Mouse (Mus musculus) forebrain, embryonic 16.5 days (tissue): ENCODE results near the gene Foxp4. TPM values are rescaled to one million over a fixed set of nuclear protein-coding genes. Genes with fewer than 3 reads are reported as not detected.
A peak's percentile ranks its signal among the peaks of the same experiment; 100 is the strongest.

Source experiments
- ATAC-seq: fragments of 200-750 bp; cut with Nextera tagmentation; 2 replicates; pipeline ENCODE4 v1.8.0; 2017; ENCODE audit warnings: mild to moderate bottlenecking, moderate library complexity
- H3K27ac ChIP-seq: fragments of 300-500 bp; sonication (generic); 2 replicates; pipeline ENCODE4 v1.5.1; 2014; ENCODE audit warnings: low read length, control low read depth
- H3K27me3 ChIP-seq: fragments of 300-500 bp; sonication (generic); replicated peaks from 2 replicates; pipeline ENCODE4 v1.6.1; 2014; ENCODE audit warnings: low read length; ENCODE audit not compliant: control insufficient read depth, insufficient read depth
- H3K36me3 ChIP-seq: fragments of 300-500 bp; sonication (generic); 2 replicates; pipeline ENCODE4 v1.6.1; 2014; ENCODE audit not compliant: control insufficient read depth, insufficient read depth
- H3K4me1 ChIP-seq: fragments of 300-500 bp; sonication (generic); replicated peaks from 2 replicates; pipeline ENCODE4 v1.6.1; 2014; ENCODE audit warnings: low read length; ENCODE audit not compliant: control insufficient read depth, insufficient read depth
- H3K4me2 ChIP-seq: fragments of 300-500 bp; sonication (generic); 2 replicates; pipeline ENCODE4 v1.6.1; 2014; ENCODE audit warnings: mild to moderate bottlenecking, low read length, control low read depth
- H3K4me3 ChIP-seq: fragments of 300-500 bp; sonication (generic); replicated peaks from 2 replicates; pipeline ENCODE4 v1.5.1; 2014; ENCODE audit warnings: mild to moderate bottlenecking, low read length, control low read depth
- H3K9ac ChIP-seq: fragments of 300-500 bp; sonication (generic); replicated peaks from 2 replicates; pipeline ENCODE4 v1.6.1; 2014; ENCODE audit warnings: low read depth, low read length, control low read depth
- H3K9me3 ChIP-seq: fragments of 300-500 bp; sonication (generic); 2 replicates; pipeline ENCODE4 v1.6.1; 2016; ENCODE audit warnings: low read length; ENCODE audit not compliant: control insufficient read depth
- WGBS: fragments of 180-500 bp; shearing (Covaris S2); extraction: QIAGEN DNeasy Blood & Tissue Kit; methylation state at CpG from one replicate; pipeline ENCODE4 v1.1.7; 2014; 5-methylcytosine and 5-hydroxymethylcytosine counted together
- polyA plus RNA-seq: library from polyadenylated mRNA; unstranded; fragments of >200 nt; fragmentation: Nextera tagmentation; extraction: Ambion mirVana; gene quantifications from 2 replicates; pipeline ENCODE4 v1.2.1, GENCODE M21; 2015

Gene Foxp4
- polyA plus RNA-seq, 1 experiment from 2014 or later: 29.1 TPM

- peak overlapping the region; percentile 44 for H3K4me2 ChIP-seq
- WGBS: 17% methylated on average over 31 of the region's 31 CpGs
- H3K4me3 ChIP-seq: 0 out of 2 replicates have a peak overlapping the region, but pooled peaks have one; percentile 12
- peak overlapping the region; percentile 46 for H3K9ac ChIP-seq
- ATAC-seq: peak; percentile 22; the same call in 1 of the 2 replicates
- H3K9me3 ChIP-seq: no peaks in the 10 kb centered on the region
- peak overlapping the region; percentile 85 for H3K27ac ChIP-seq
- H3K27me3 ChIP-seq: no peaks in the 10 kb centered on the region
- peaks cover 43% of the 10 kb centered on the region for H3K4me1 ChIP-seq
- peaks cover 18% of the 10 kb centered on the region for H3K36me3 ChIP-seq
These were observed 52.0 kb downstream of the Foxp4 start for GRCm38 (mm10) chr17:47872311-47873011.

- no peak for ATAC-seq
- Histone ChIP-seq H3K4me2 (no peak overlapping the region), H3K4me1 (peaks cover 33% of the 10 kb centered on the region), H3K9me3 (no peaks in the 10 kb centered on the region), H3K27ac (no peak overlapping the region), H3K4me3 (no peak overlapping the region), H3K9ac (no peak overlapping the region), H3K36me3 (peaks cover 16% of the 10 kb centered on the region), H3K27me3 (no peaks in the 10 kb centered on the region)
- whole genome bisulfite sequencing: 95% methylated on average over 10 of the region's 10 CpGs
These were observed 54.6 kb downstream of the Foxp4 start for GRCm38 (mm10) chr17:47869874-47870273.

- peaks cover 11% of the 10 kb centered on the region; the same call in 1 of the 2 replicates for H3K36me3 ChIP-seq
- H3K4me1 ChIP-seq: peaks cover 13% of the 10 kb centered on the region
- H3K4me3 ChIP-seq: no peak overlapping the region
- H3K27me3 ChIP-seq: no peaks in the 10 kb centered on the region
- no peak overlapping the region for H3K27ac ChIP-seq
- 76% methylated on average over 10 of the region's 10 CpGs for WGBS
- H3K4me2 ChIP-seq: no peak overlapping the region
- H3K9ac ChIP-seq: no peak overlapping the region
- ATAC-seq: no peak
- no peaks in the 10 kb centered on the region for H3K9me3 ChIP-seq
These were observed 58.4 kb downstream of the Foxp4 start for GRCm38 (mm10) chr17:47866037-47866436.

- H3K27ac ChIP-seq: no peak overlapping the region
- H3K36me3 ChIP-seq: no peaks in the 10 kb centered on the region
- H3K4me1 ChIP-seq: peaks cover 13% of the 10 kb centered on the region
- no peaks in the 10 kb centered on the region for H3K27me3 ChIP-seq
- H3K4me2 ChIP-seq: peak overlapping the region; percentile 48
- ATAC-seq: peak; percentile 79
- 0 out of 2 replicates have a peak overlapping the region, but pooled peaks have one; percentile 9 for H3K4me3 ChIP-seq
- H3K9me3 ChIP-seq: no peaks in the 10 kb centered on the region
- WGBS: 5% methylated on average over 17 of the region's 17 CpGs
- peak overlapping the region; percentile 46 for H3K9ac ChIP-seq
These were observed 59.9 kb downstream of the Foxp4 start for GRCm38 (mm10) chr17:47864496-47864895.

GRCm38 (mm10) chr17:47863437-47863836, 61.0 kb downstream of the Foxp4 start:
- no peak for ATAC-seq
- Histone ChIP-seq H3K9ac (no peak overlapping the region), H3K27ac (no peak overlapping the region)

GRCm38 (mm10) chr17:47863023-47863422, 61.4 kb downstream of the Foxp4 start:
- Histone ChIP-seq H3K9me3 (no peaks in the 10 kb centered on the region), H3K27ac (no peak overlapping the region), H3K27me3 (no peaks in the 10 kb centered on the region), H3K4me3 (no peak overlapping the region), H3K36me3 (no peaks in the 10 kb centered on the region), H3K4me2 (no peak overlapping the region), H3K9ac (no peak overlapping the region), H3K4me1 (peaks cover 13% of the 10 kb centered on the region)
- no peak for ATAC-seq
- 49% methylated on average over 4 of the region's 4 CpGs for WGBS

More at GRCm38 (mm10) chr17:47863437-47863836, 61.0 kb downstream of the Foxp4 start:
- Histone ChIP-seq H3K27me3 (no peaks in the 10 kb centered on the region), H3K36me3 (no peaks in the 10 kb centered on the region), H3K9me3 (no peaks in the 10 kb centered on the region), H3K4me3 (no peak overlapping the region), H3K4me2 (no peak overlapping the region), H3K4me1 (peaks cover 13% of the 10 kb centered on the region)
- 9% methylated on average over 11 of the region's 11 CpGs for WGBS

GRCm38 (mm10) chr17:47855544-47855943, 68.9 kb downstream of the Foxp4 start:
- Histone ChIP-seq H3K4me1 (0 out of 2 replicates have a peak, but pooled peaks cover 3% of the 10 kb centered on the region), H3K9me3 (no peaks in the 10 kb centered on the region), H3K4me2 (no peak overlapping the region), H3K27ac (no peak overlapping the region), H3K9ac (no peak overlapping the region), H3K27me3 (no peaks in the 10 kb centered on the region), H3K36me3 (no peaks in the 10 kb centered on the region), H3K4me3 (no peak overlapping the region)
- WGBS: 85% methylated on average over 4 of the region's 4 CpGs
- ATAC-seq: no peak

GRCm38 (mm10) chr17:47854908-47855307, 69.5 kb downstream of the Foxp4 start:
- H3K36me3 ChIP-seq: no peaks in the 10 kb centered on the region
- WGBS: 63% methylated on average over 8 of the region's 8 CpGs

GRCm38 (mm10) chr17:47853760-47854159, 70.7 kb downstream of the Foxp4 start:
- H3K36me3 ChIP-seq: no peaks in the 10 kb centered on the region
- ATAC-seq: no peak
- H3K9ac ChIP-seq: no peak overlapping the region
- H3K27ac ChIP-seq: no peak overlapping the region
- no peak overlapping the region for H3K4me2 ChIP-seq
- H3K27me3 ChIP-seq: no peaks in the 10 kb centered on the region
- 0 out of 2 replicates have a peak, but pooled peaks cover 3% of the 10 kb centered on the region for H3K4me1 ChIP-seq
- WGBS: 91% methylated on average over 4 of the region's 4 CpGs
- no peaks in the 10 kb centered on the region for H3K9me3 ChIP-seq
- H3K4me3 ChIP-seq: no peak overlapping the region

More at GRCm38 (mm10) chr17:47854908-47855307, 69.5 kb downstream of the Foxp4 start:
- Histone ChIP-seq H3K4me3 (no peak overlapping the region), H3K4me1 (0 out of 2 replicates have a peak, but pooled peaks cover 3% of the 10 kb centered on the region), H3K27ac (no peak overlapping the region), H3K9me3 (no peaks in the 10 kb centered on the region), H3K4me2 (no peak overlapping the region), H3K9ac (no peak overlapping the region), H3K27me3 (no peaks in the 10 kb centered on the region)
- no peak for ATAC-seq
